Mouse (Mus musculus) subcutaneous adipose tissue, adult 2 months (tissue): ENCODE measurements around the gene Lime1. TPM values are rescaled to one million over a fixed set of nuclear protein-coding genes. Genes with fewer than 3 reads are reported as not detected.

Experiments
- polyA plus RNA-seq: library from polyadenylated mRNA; depleted of rRNA; stranded (reverse); fragments of >200 nt; gene quantifications from 2 replicates; pipeline ENCODE4 v1.2.3, GENCODE M21; 2012; ENCODE audit warnings: low replicate concordance; rRNA removed

Gene Lime1
- polyA plus RNA-seq, result 42.7 and 88.5 TPM in 2 replicates

DNA sequence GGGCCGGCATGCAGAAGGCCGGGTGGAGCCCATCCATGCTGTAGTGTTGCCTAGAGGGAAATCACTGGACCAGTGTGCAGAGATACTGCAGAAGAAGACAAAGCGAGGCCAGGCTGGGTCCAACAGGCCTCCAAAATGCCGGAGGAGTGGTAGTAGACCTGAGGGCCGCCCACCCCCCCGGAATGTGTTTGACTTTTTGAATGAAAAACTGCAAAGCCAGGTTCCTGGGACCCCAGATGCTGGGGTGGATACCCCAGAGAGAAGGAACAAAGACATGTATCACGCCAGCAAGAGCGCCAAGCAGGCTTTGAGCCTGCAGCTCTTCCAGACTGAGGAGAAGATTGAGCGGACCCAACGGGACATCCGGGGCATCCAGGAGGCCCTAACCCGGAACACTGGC, at the start of gene Lime1:
Gene Lime1, plus strand, starts transcription at position 301 of the 400 bp plus-strand sequence.

GRCm38 (mm10) chr2:181364860-181365596, 14.8 kb upstream of the Lime1 start, which contains the start of the genes Zgpat and Arfrp1:
TSS of gene Zgpat (plus strand) at chr2:181364928.
TSS of gene Arfrp1 (minus strand) at chr2:181365404.

Other genes with a start within 250 kb of the Lime1 start
- 0.06 and 0.20 TPM in 2 replicates for gene Kcnq2, start 244.8 kb upstream of the Lime1 start, polyA plus RNA-seq
- 0.54 and 1.9 TPM in 2 replicates for gene Eef1a2, start 223.1 kb upstream of the Lime1 start, polyA plus RNA-seq
- 136 and 163 TPM in 2 replicates for gene Ppdpf, start 192.8 kb upstream of the Lime1 start, polyA plus RNA-seq
- 0.03 and 0.19 TPM in 2 replicates for gene Ptk6, start 177.3 kb upstream of the Lime1 start, polyA plus RNA-seq
- 0.71 and 2.8 TPM in 2 replicates for gene Srms, start 166.9 kb upstream of the Lime1 start, polyA plus RNA-seq
- gene Fndc11, start 160.1 kb upstream of the Lime1 start, polyA plus RNA-seq, result 0.27 and 0.50 TPM in 2 replicates
- gene Helz2, start 138.1 kb upstream of the Lime1 start, polyA plus RNA-seq, result 34.6 and 36.2 TPM in 2 replicates
- gene Gmeb2, start 92.0 kb upstream of the Lime1 start, polyA plus RNA-seq, result 15.7 and 22.0 TPM in 2 replicates
- 0.21 and 0.95 TPM in 2 replicates for gene Stmn3, start 65.6 kb upstream of the Lime1 start, polyA plus RNA-seq
- gene Rtel1, start 60.3 kb upstream of the Lime1 start, polyA plus RNA-seq, result 48.1 and 81.8 TPM in 2 replicates
- gene Zgpat, start 15.2 kb upstream of the Lime1 start, polyA plus RNA-seq, result 34.1 and 66.0 TPM in 2 replicates
- 40.8 and 63.9 TPM in 2 replicates for gene Arfrp1, start 14.7 kb upstream of the Lime1 start, polyA plus RNA-seq
- 15.9 and 17.4 TPM in 2 replicates for gene Zbtb46, start 79.3 kb downstream of the Lime1 start, polyA plus RNA-seq
- 0.09 TPM in 1 of 2 replicates, not detected in the other for gene Abhd16b, start 113.1 kb downstream of the Lime1 start, polyA plus RNA-seq
- 66.8 and 68.3 TPM in 2 replicates for gene Tpd52l2, start 117.1 kb downstream of the Lime1 start, polyA plus RNA-seq
- 84.6 and 85.6 TPM in 2 replicates for gene Dnajc5, start 140.4 kb downstream of the Lime1 start, polyA plus RNA-seq
- gene Uckl1, start 204.8 kb downstream of the Lime1 start, polyA plus RNA-seq, result 127 and 167 TPM in 2 replicates
- 19.6 and 30.6 TPM in 2 replicates for gene Prpf6, start 211.8 kb downstream of the Lime1 start, polyA plus RNA-seq
- gene Zfp512b, start 212.7 kb downstream of the Lime1 start, polyA plus RNA-seq, result 43.7 and 126 TPM in 2 replicates
- 5.7 and 18.6 TPM in 2 replicates for gene Samd10, start 219.1 kb downstream of the Lime1 start, polyA plus RNA-seq